Mouse (Mus musculus): ENCODE data around the gene Mxd4.

GRCm38 (mm10) chr5:34201396-34201795 lies 13.9 kb upstream of the Mxd4 start:
- TF ChIP-seq POLR2A (IDR thresholded peaks at IDR 0.05; ENCODE audit: borderline replicate concordance, low read depth, low read length) (no peak), CTCF (IDR thresholded peaks at IDR 0.05; ENCODE audit: low read depth, low read length) (no peak)

Data from bone marrow macrophage, adult 2 months (primary cell).